Mouse (Mus musculus) C2C12 (cell line): ENCODE data around the gene Ccdc153.

Experiments used
- CTCF ChIP-seq: IDR thresholded peaks from one replicate; pipeline ENCODE4 v1.5.1; 2011; ENCODE audit not compliant: control insufficient read depth, insufficient read depth, insufficient read length
- MYOD1 ChIP-seq: IDR thresholded peaks from one replicate; pipeline ENCODE4 v1.6.1; 2011; ENCODE audit warnings: low read depth; ENCODE audit not compliant: control insufficient read depth, insufficient read length

GRCm38 (mm10) chr9:44255136-44255521 lies 14.7 kb downstream of the Ccdc153 start:
- TF ChIP-seq CTCF = no peak
- TF ChIP-seq MYOD1 = no peak
